Mouse (Mus musculus) stomach, postnatal 0 days (tissue): ENCODE measurements around the gene Vmn2r76.
A peak's percentile ranks its signal among the peaks of the same experiment; 100 is the strongest.

Experiments used
- CTCF ChIP-seq: IDR thresholded peaks from 2 replicates; pipeline ENCODE4 v1.5.1; 2016; ENCODE audit warnings: antibody characterized with exemption, low read depth, mild to moderate bottlenecking, moderate library complexity
- EP300 ChIP-seq: optimal IDR thresholded peaks from 2 replicates; pipeline ENCODE3; 2016; ENCODE audit warnings: antibody characterized with exemption

DNA sequence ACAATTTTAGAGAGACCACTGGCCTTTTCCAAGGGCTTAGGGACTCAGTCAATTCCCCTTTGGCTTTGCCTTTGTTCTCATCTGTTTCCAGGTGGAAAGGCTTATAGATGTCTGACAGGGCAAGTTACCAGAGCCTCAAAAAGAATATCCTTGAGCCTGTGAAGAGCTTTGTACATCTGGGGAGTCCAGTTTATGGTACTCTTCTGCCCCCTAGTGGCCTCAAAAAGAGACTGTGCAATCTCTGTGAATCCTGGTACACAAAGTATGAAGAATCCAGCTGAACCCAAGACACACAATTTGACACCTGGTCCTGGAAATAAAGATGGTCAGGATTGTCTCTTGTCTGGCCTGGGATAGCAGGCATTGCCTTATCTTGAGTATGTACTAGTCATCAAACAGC lies 34.8 kb downstream of the Vmn2r76 start:
- TF ChIP-seq EP300 = no peak
- peak; percentile 61 for TF ChIP-seq CTCF
